Mouse (Mus musculus): ENCODE data around the gene Cyp46a1.

Gene Cyp46a1

GRCm38 (mm10) chr12:108333895-108334445 lies at the start of gene Cyp46a1:
Gene Cyp46a1 (plus strand): TSS chr12:108334381.
- DNase-seq (ENCODE audit: low spot score): peak; percentile 100

GRCm38 (mm10) chr12:108284455-108285224 lies 49.5 kb upstream of the Cyp46a1 start:
- DNase-seq (ENCODE audit: low spot score): no peak

GRCm38 (mm10) chr12:108285225-108286011 lies 48.8 kb upstream of the Cyp46a1 start:
- no peak for DNase-seq (ENCODE audit: low spot score)

GRCm38 (mm10) chr12:108286381-108286780 lies 47.8 kb upstream of the Cyp46a1 start:
- DNase-seq (ENCODE audit: low spot score): no peak

GRCm38 (mm10) chr12:108287011-108287410 lies 47.2 kb upstream of the Cyp46a1 start:
- DNase-seq (ENCODE audit: low spot score): no peak

GRCm38 (mm10) chr12:108288127-108288880 lies 45.9 kb upstream of the Cyp46a1 start:
- no peak for DNase-seq (ENCODE audit: low spot score)

- no peak for DNase-seq (ENCODE audit: low spot score)
Measured at GRCm38 (mm10) chr12:108292419-108292818, 41.8 kb upstream of the Cyp46a1 start.

GRCm38 (mm10) chr12:108292957-108293356 lies 41.2 kb upstream of the Cyp46a1 start:
- DNase-seq (ENCODE audit: low spot score): no peak

- DNase-seq (ENCODE audit: low spot score): no peak
Measured at GRCm38 (mm10) chr12:108294620-108295019, 39.6 kb upstream of the Cyp46a1 start.

GRCm38 (mm10) chr12:108297033-108297432 lies 37.1 kb upstream of the Cyp46a1 start:
- no peak for DNase-seq (ENCODE audit: low spot score)

GRCm38 (mm10) chr12:108301006-108301405 lies 33.2 kb upstream of the Cyp46a1 start:
- no peak for DNase-seq (ENCODE audit: low spot score)

GRCm38 (mm10) chr12:108303778-108304365 lies 30.3 kb upstream of the Cyp46a1 start:
- DNase-seq (ENCODE audit: low spot score): no peak

- no peak for DNase-seq (ENCODE audit: low spot score)
Measured at GRCm38 (mm10) chr12:108305172-108305571, 29.0 kb upstream of the Cyp46a1 start.

GRCm38 (mm10) chr12:108305812-108306794 lies 28.1 kb upstream of the Cyp46a1 start, which contains the start of gene Hhipl1:
Gene Hhipl1 (plus strand): TSS chr12:108306270.
- no peak for DNase-seq (ENCODE audit: low spot score)

- DNase-seq (ENCODE audit: low spot score): no peak
Measured at GRCm38 (mm10) chr12:108307553-108307952, 26.6 kb upstream of the Cyp46a1 start.

- DNase-seq (ENCODE audit: low spot score): no peak
Measured at GRCm38 (mm10) chr12:108308363-108308856, 25.8 kb upstream of the Cyp46a1 start.

GRCm38 (mm10) chr12:108309116-108309794 lies 24.9 kb upstream of the Cyp46a1 start:
- DNase-seq (ENCODE audit: low spot score): no peak

- no peak for DNase-seq (ENCODE audit: low spot score)
Measured at GRCm38 (mm10) chr12:108310041-108310440, 24.1 kb upstream of the Cyp46a1 start.

- no peak for DNase-seq (ENCODE audit: low spot score)
Measured at GRCm38 (mm10) chr12:108310456-108311027, 23.6 kb upstream of the Cyp46a1 start.
